ENCODE assay signal across 1 mouse cellular context in the genomic region with DNA sequence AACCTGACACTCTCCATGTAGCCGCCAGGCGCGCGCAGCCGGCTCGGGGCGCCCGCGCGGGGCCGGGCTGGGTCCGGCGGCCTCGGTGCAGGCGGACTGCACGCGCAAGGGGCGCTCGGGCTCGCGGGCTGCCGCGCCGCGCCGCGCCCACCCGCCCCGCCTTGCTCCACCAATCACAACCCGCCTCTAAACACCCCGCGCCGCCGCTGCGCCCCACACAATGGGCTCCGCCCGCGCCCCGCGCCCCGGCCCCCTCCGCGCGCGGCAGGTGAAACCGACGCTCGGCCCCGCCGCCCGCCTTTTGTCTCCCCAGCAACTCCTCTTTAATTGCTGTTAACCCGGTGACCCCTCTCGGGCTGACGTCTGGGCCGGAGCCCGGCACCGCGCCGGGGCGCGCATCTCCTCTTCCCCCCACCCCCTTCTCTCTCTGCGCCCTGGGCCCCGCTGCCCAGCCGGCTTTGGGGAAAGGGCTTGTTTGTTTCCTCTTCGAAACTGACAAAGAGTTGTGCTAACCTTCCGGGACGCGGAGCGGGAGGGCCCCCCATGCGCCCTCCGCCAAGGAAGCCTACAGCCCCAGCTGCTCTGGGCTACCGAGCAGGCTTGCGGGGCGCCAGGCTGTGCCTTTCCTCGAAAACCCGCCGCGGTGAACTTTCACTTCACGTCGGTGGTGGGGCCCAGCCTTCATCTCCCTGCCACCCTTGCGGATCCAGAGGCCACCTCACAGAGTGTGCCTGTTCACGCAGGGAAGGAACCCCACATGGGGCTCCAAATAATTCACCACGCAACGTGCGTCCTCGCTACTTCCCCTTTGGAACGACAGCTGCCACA.
A peak's percentile ranks its signal among the peaks of the same experiment; 100 is the strongest.
TF ChIP-seq lines count a peak whose summit lies in the region.

No protein-coding gene starts in this region.

TF ChIP-seq in CH12.LX, 34 proteins besides CTCF, POLR2A, EP300 and RAD21 (continued from another document):
- no peak for TF ChIP-seq TBP (conservative IDR thresholded peaks at IDR 0.05; ENCODE audit: low read depth, low read length)
- TF ChIP-seq NRF1 (IDR thresholded peaks at IDR 0.05; ENCODE audit: low read depth, low read length): 0 out of 2 replicates have a peak, but pooled peaks have one; percentile 10
- TF ChIP-seq PAX5 (IDR thresholded peaks at IDR 0.05; ENCODE audit: low read length): no peak
- peak; percentile 32; the same call in 1 of the 2 replicates for TF ChIP-seq MYC (IDR thresholded peaks at IDR 0.05; ENCODE audit: low read depth, low read length)
- peak; percentile 89 for TF ChIP-seq UBTF (IDR thresholded peaks at IDR 0.05; ENCODE audit: low read depth, low read length)
- no peak for TF ChIP-seq MAFK (IDR thresholded peaks at IDR 0.05; ENCODE audit: insufficient replicate concordance, low read length)
- TF ChIP-seq ZMIZ1 (IDR thresholded peaks at IDR 0.05; ENCODE audit: low read depth, low read length): no peak
- TF ChIP-seq ETS1 (conservative IDR thresholded peaks at IDR 0.05; ENCODE audit: low read depth, low read length): no peak; the same call in 1 of the 2 replicates
- TF ChIP-seq USF1 (IDR thresholded peaks at IDR 0.05; ENCODE audit: low read depth, low read length): no peak
- TF ChIP-seq NELFE (IDR thresholded peaks at IDR 0.05; ENCODE audit: low read depth, low read length): 0 out of 2 replicates have a peak, but pooled peaks have one; percentile 40
- no peak for TF ChIP-seq JUND (conservative IDR thresholded peaks at IDR 0.05; ENCODE audit: low read depth, low read length)
- TF ChIP-seq ELF1 (IDR thresholded peaks at IDR 0.05; ENCODE audit: low read depth, low read length): no peak
TF ChIP-seq in CH12.LX: peak in this region for 8.
